Mouse (Mus musculus) lung, embryonic 15.5 days (tissue): Measurements from ENCODE around the gene Zfp865. TPM values are rescaled to one million over a fixed set of nuclear protein-coding genes. Genes with fewer than 3 reads are reported as not detected.
"Not testable (repeated sequence)": the region's sequence is repeated elsewhere in the genome, so short reads cannot be mapped to it uniquely, and the experiment has no call there.

ENCODE experiments used
- ATAC-seq: fragments of 200-750 bp; cut with Nextera tagmentation; 2 replicates; pipeline ENCODE4 v1.8.0; 2017; ENCODE audit warnings: moderate number of reproducible peaks, borderline replicate concordance; ENCODE audit not compliant: low FRiP score, low TSS enrichment; ENCODE audit errors: extremely low read depth
- H3K27ac ChIP-seq: fragments of 300-500 bp; sonication (generic); 2 replicates; pipeline ENCODE4 v1.5.1; 2015; ENCODE audit warnings: moderate library complexity, mild to moderate bottlenecking, inconsistent platforms
- H3K27me3 ChIP-seq: fragments of 300-500 bp; sonication (generic); 2 replicates; pipeline ENCODE4 v1.6.1; 2015; ENCODE audit warnings: inconsistent platforms
- H3K36me3 ChIP-seq: fragments of 300-500 bp; sonication (generic); 2 replicates; pipeline ENCODE4 v1.6.1; 2015; ENCODE audit warnings: inconsistent platforms
- H3K4me1 ChIP-seq: fragments of 300-500 bp; sonication (generic); 2 replicates; pipeline ENCODE4 v1.6.1; 2015; ENCODE audit warnings: inconsistent platforms
- H3K4me2 ChIP-seq: fragments of 300-500 bp; sonication (generic); 2 replicates; pipeline ENCODE4 v1.6.1; 2015; ENCODE audit warnings: inconsistent platforms, mild to moderate bottlenecking, moderate library complexity
- H3K4me3 ChIP-seq: fragments of 300-500 bp; sonication (generic); 2 replicates; pipeline ENCODE4 v1.5.1; 2015; ENCODE audit warnings: mild to moderate bottlenecking, inconsistent platforms
- H3K9ac ChIP-seq: fragments of 300-500 bp; sonication (generic); 2 replicates; pipeline ENCODE4 v1.6.1; 2015; ENCODE audit warnings: inconsistent platforms
- H3K9me3 ChIP-seq: fragments of 300-500 bp; sonication (generic); 2 replicates; pipeline ENCODE4 v1.6.1; 2016; ENCODE audit warnings: inconsistent platforms
- WGBS: fragments of 180-500 bp; shearing (Covaris S2); methylation state at CpG from one replicate; pipeline ENCODE4 v1.1.7; 2015; 5-methylcytosine and 5-hydroxymethylcytosine counted together
- polyA plus RNA-seq: library from polyadenylated mRNA; unstranded; fragments of >200 nt; fragmentation: Nextera tagmentation; extraction: Ambion mirVana; gene quantifications from 2 replicates; pipeline ENCODE4 v1.2.1, GENCODE M21; 2015

Zfp865 gene
- polyA plus RNA-seq, 1 experiment from 2014 or later: 6.7 TPM

DNA sequence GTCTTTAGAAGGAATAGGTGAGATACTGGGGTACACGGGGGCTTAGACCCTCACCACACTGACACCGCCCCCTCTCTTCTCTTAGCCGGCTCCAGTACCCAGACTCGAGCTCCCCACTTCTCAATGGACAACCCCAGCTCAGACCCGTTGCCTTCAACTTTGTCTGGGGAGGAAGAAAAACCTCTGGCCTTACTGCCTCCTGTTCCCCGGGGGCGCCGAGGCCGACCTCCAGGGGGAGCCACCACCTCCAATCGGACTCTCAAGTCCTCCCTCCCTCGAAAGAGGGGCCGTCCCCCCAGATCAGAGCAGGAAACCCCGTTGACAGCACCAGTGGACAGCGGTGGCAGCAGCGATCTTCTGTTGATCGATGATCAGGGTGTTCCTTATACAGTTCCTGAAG, 2.8 kb upstream of the Zfp865 start:
- WGBS: 92% methylated on average over 16 of the region's 16 CpGs
- H3K27me3 ChIP-seq: no peaks in the 10 kb centered on the region
- no peak for ATAC-seq
- H3K36me3 ChIP-seq: peaks cover 10% of the 10 kb centered on the region
- peaks cover 30% of the 10 kb centered on the region for H3K4me1 ChIP-seq
- H3K4me3 ChIP-seq: no peak overlapping the region
- no peak overlapping the region for H3K4me2 ChIP-seq
- H3K9me3 ChIP-seq: no peaks in the 10 kb centered on the region
- no peak overlapping the region for H3K27ac ChIP-seq
- no peak overlapping the region for H3K9ac ChIP-seq

DNA sequence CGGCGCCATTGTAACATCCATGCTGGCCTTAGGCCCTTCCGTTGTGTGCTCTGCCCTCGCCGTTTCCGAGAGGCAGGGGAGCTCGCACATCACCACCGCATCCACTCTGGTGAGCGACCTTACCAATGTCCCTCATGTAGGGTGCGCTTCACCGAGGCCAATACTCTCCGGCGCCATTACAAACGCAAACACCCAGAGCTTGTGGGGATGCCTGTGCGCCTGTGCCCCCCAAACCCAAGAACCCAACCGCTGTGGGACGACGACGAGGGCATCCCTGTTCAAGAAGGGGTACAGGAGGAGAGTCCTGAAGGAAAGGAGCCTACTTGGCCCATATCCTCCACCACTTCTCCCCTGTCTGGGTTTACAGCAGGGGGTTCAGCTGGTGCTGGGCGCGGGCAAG, 2.2 kb upstream of the Zfp865 start:
- 98% methylated on average over 21 of the region's 21 CpGs for WGBS
- Histone ChIP-seq H3K9me3 (no peaks in the 10 kb centered on the region), H3K4me2 (no peak overlapping the region), H3K27ac (no peak overlapping the region), H3K36me3 (peaks cover 11% of the 10 kb centered on the region), H3K27me3 (no peaks in the 10 kb centered on the region), H3K4me3 (no peak overlapping the region), H3K4me1 (peaks cover 28% of the 10 kb centered on the region), H3K9ac (no peak overlapping the region)
- no peak for ATAC-seq

DNA sequence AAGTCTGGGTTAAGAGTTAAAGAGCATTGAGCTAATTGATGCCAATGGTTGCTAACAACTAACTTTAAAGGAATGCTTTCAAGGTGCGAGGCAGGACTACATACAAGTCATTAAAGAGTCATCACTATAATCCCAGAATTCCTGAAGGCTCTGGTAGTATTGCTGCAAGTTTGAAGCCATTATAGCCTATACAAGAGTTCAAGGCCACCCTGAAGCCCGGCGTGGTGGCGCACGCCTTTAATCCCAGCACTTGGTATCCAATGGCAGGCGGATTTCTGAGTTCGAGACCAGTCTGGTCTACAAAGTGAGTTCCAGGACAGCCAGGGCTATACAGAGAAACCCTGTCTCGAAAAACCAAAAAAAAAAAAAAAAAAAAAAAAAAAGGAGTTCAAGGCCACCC, 600 bp upstream of the Zfp865 start:
- 22% methylated on average over 8 of the region's 8 CpGs for WGBS
- H3K9ac ChIP-seq: peak overlapping the region; percentile 93

DNA sequence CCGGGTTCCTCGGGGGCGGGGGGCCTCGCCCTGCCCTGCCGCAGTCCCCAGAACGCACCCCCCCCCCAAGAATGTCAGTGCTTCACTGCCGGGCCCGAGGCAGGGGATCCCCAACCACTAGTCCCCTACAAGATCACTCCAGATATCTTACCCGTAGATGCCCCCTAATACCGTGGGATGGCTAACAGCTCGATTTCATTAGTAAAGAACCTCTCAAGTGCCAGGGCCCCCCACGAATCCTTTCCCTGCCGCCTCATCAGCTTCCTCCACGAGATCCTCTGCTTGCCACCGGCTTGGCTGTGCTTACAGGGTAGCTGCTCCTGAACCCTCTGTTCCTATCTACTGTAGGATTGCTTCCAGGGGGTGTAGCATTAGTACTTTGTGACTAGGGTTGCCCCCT, 509 bp downstream of the Zfp865 start:
- Histone ChIP-seq H3K9me3 (no peaks in the 10 kb centered on the region), H3K4me1 (peaks cover 24% of the 10 kb centered on the region), H3K36me3 (peaks cover 37% of the 10 kb centered on the region), H3K9ac (peak overlapping the region; percentile 93), H3K4me2 (peak overlapping the region; percentile 77), H3K27ac (peak overlapping the region; percentile 98), H3K4me3 (peak overlapping the region; percentile 81), H3K27me3 (no peaks in the 10 kb centered on the region)
- peak; percentile 1 for ATAC-seq
- 0% methylated on average over 14 of the region's 15 CpGs for WGBS

More for the DNA sequence above, 600 bp upstream of the Zfp865 start:
- Histone ChIP-seq H3K27ac (peak overlapping the region; percentile 98), H3K4me2 (peak overlapping the region; percentile 77), H3K36me3 (peaks cover 27% of the 10 kb centered on the region), H3K4me1 (peaks cover 24% of the 10 kb centered on the region), H3K4me3 (peak overlapping the region; percentile 81)
- not testable (repeated sequence) for ATAC-seq, H3K27me3 ChIP-seq, H3K9me3 ChIP-seq

DNA sequence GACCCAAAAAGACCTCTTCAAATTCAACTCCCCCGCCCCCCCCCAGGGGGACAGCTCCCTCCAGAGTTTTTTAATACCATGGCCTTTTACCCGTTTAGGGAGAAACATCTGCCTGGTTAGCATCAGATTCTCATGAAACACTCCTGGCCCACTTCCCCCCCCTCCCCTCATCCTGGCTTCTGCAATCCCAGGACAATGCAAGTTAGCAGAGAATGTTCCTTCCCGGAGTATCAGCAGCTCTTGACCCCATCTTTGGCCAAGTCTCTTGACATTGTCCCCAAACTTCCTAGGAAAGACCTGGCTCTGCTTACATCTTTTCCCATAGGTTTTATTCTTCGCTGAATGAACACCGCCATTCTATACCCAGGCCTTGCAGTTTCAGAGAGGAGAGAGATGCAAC, 1.0 kb downstream of the Zfp865 start:
- Histone ChIP-seq H3K9ac (peak overlapping the region; percentile 93), H3K27me3 (no peaks in the 10 kb centered on the region), H3K4me2 (peak overlapping the region; percentile 77), H3K36me3 (peaks cover 42% of the 10 kb centered on the region), H3K4me1 (peaks cover 20% of the 10 kb centered on the region), H3K27ac (peak overlapping the region; percentile 98), H3K9me3 (no peaks in the 10 kb centered on the region), H3K4me3 (peak overlapping the region; percentile 81)
- no peak for ATAC-seq
- 43% methylated on average over 5 of the region's 5 CpGs for WGBS

DNA sequence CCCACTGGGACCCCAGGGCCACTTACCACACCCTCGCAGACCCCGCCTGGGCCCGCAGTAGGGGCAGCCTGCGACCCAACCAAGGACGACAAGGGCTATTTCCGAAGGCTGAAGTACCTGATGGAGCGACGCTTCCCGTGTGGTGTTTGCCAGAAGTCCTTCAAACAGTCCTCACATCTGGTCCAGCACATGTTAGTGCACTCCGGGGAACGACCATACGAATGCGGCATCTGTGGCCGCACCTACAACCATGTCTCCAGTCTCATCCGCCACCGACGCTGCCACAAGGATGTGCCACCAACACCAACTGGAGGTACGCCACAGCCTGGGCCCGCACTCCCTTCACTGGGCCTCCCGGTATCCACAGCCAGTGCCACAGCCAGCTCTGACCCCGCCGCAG, 9.4 kb downstream of the Zfp865 start:
- H3K27me3 ChIP-seq: no peaks in the 10 kb centered on the region
- H3K27ac ChIP-seq: no peak overlapping the region
- H3K9ac ChIP-seq: no peak overlapping the region
- H3K36me3 ChIP-seq: peaks cover 87% of the 10 kb centered on the region
- no peak for ATAC-seq
- WGBS: 96% methylated on average over 22 of the region's 22 CpGs
- no peak overlapping the region for H3K4me2 ChIP-seq
- H3K9me3 ChIP-seq: peaks cover 30% of the 10 kb centered on the region
- H3K4me3 ChIP-seq: no peak overlapping the region
- H3K4me1 ChIP-seq: no peaks in the 10 kb centered on the region

DNA sequence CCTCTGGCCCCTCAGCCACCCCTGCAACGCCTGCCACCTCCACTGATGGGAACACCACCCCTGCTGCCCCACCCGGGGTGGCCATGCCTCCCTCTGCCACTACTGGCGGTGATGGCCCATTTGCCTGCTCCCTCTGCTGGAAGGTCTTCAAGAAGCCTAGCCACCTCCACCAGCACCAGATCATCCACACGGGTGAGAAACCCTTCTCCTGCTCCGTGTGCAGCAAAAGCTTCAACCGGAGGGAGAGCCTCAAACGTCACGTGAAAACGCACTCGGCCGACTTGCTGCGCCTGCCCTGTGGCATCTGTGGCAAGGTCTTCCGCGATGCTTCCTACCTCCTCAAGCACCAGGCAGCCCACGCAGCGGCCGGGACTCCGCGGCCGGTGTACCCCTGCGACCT, 9.8 kb downstream of the Zfp865 start:
- WGBS: 92% methylated on average over 21 of the region's 21 CpGs
- no peak overlapping the region for H3K9ac ChIP-seq
- no peak for ATAC-seq

DNA sequence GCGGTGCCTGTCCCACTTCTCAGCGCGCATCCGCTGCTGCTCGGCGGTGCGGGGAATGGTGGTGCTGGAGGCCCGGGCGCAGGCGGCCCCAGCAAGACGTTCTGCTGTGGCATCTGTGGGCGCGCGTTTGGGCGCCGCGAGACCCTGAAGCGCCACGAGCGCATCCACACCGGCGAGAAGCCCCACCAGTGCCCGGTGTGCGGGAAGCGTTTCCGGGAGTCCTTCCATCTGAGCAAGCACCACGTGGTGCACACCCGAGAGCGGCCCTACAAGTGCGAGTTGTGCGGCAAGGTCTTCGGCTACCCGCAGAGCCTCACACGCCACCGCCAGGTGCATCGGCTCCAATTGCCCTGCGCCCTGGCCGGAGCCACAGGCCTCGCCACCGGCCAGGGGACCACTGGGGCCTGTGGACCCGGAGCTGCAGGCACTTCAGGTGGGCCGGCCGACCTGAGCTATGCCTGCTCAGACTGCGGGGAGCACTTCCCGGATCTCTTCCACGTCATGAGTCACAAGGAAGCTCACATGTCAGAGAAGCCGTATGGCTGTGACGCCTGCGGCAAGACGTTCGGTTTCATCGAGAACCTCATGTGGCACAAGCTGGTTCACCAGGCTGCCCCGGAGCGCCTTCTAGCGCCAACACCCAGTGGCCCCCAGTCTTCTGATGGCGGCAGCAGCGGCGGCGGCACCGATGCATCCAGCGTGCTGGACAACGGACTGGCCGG, 10.5 kb downstream of the Zfp865 start:
- Histone ChIP-seq H3K36me3 (peaks cover 89% of the 10 kb centered on the region), H3K4me3 (no peak overlapping the region), H3K4me1 (no peaks in the 10 kb centered on the region), H3K27me3 (no peaks in the 10 kb centered on the region), H3K9ac (no peak overlapping the region), H3K9me3 (peaks cover 30% of the 10 kb centered on the region), H3K27ac (no peak overlapping the region), H3K4me2 (no peak overlapping the region)
- 88% methylated on average over 63 of the region's 63 CpGs for WGBS
- no peak for ATAC-seq

More for the DNA sequence above, 9.8 kb downstream of the Zfp865 start:
- Histone ChIP-seq H3K27ac (no peak overlapping the region), H3K36me3 (peaks cover 87% of the 10 kb centered on the region), H3K4me2 (no peak overlapping the region), H3K4me1 (no peaks in the 10 kb centered on the region), H3K4me3 (no peak overlapping the region), H3K27me3 (no peaks in the 10 kb centered on the region), H3K9me3 (peaks cover 30% of the 10 kb centered on the region)

DNA sequence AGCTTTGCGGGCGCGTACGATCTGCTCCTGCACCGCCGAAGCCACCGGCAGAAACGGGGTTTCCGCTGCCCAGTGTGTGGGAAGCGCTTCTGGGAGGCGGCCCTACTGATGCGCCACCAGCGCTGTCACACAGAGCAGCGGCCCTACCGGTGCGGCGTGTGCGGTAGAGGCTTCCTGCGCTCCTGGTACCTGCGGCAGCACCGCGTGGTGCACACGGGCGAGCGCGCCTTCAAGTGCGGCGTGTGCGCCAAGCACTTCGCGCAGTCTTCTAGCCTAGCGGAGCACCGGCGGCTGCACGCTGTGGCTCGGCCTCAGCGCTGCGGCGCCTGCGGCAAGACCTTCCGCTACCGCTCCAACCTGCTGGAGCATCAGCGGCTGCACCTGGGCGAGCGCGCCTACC, 11.3 kb downstream of the Zfp865 start:
- no peaks in the 10 kb centered on the region for H3K27me3 ChIP-seq
- peaks cover 30% of the 10 kb centered on the region for H3K9me3 ChIP-seq
- no peak overlapping the region for H3K4me3 ChIP-seq
- WGBS: 83% methylated on average over 46 of the region's 46 CpGs
- no peak overlapping the region for H3K27ac ChIP-seq
- peaks cover 90% of the 10 kb centered on the region for H3K36me3 ChIP-seq
- no peak overlapping the region for H3K4me2 ChIP-seq
- no peaks in the 10 kb centered on the region for H3K4me1 ChIP-seq
- no peak for ATAC-seq
- no peak overlapping the region for H3K9ac ChIP-seq

DNA sequence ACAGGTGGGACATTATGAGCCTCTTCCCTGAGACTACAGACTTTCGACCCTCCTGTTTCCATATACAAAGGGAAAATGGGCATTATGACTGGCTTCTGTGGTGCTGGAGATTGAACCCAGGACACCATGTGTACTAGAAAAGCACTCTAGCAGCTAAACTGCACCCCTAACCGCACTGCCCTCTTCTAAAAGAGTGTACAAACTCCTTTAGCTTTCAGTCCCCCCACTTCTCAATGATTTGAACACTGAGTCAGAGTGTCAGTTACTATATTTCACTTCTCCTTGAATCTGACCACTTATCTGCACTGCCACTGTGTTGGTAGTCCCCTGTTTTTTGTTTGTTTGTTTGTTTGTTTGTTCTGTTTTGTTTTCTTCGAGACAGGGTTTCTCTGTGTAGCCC, 13.6 kb downstream of the Zfp865 start, which contains the start of gene 4632433K11Rik:
Gene 4632433K11Rik (plus strand): TSS at position 301 of the 400 bp plus-strand sequence.
- Histone ChIP-seq H3K9me3 (peaks cover 30% of the 10 kb centered on the region), H3K4me2 (no peak within 1 kb of the TSS), H3K27me3 (no peaks in the 10 kb centered on the region), H3K9ac (no peak within 1 kb of the TSS), H3K27ac (no peak within 1 kb of the TSS), H3K4me1 (0 out of 2 replicates have a peak, but pooled peaks cover 2% of the 10 kb centered on the region), H3K4me3 (no peak within 1 kb of the TSS), H3K36me3 (peaks cover 75% of the 10 kb centered on the region)
- no peak for ATAC-seq
- 92% methylated on average over 3 of the region's 3 CpGs for WGBS

DNA sequence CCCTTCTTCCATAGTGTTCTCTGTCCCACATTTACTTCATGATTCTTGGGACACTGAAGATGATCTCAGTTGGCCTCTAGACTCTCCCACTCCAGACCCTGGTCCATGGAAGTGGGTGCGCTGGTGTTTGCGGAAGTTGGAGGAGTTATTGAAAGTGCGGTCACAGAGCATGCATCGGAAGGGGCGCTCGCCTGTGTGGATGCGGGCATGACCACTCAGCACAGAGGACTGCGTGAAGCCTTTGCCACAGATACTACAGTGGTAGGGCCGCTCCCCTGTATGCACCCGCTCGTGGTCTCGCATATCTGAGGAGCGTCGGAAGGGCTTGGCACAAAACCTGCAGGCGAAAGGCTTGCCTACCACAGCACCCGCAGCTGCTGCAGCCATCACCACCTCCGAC, 15.5 kb downstream of the Zfp865 start:
- H3K9ac ChIP-seq: no peak overlapping the region
- 96% methylated on average over 17 of the region's 17 CpGs for WGBS
- H3K27ac ChIP-seq: no peak overlapping the region
- 0 out of 2 replicates have a peak, but pooled peaks cover 6% of the 10 kb centered on the region for H3K4me1 ChIP-seq
- H3K36me3 ChIP-seq: peaks cover 57% of the 10 kb centered on the region
- ATAC-seq: no peak
- no peaks in the 10 kb centered on the region for H3K27me3 ChIP-seq
- H3K4me2 ChIP-seq: no peak overlapping the region
- H3K4me3 ChIP-seq: no peak overlapping the region
- H3K9me3 ChIP-seq: peaks cover 17% of the 10 kb centered on the region

DNA sequence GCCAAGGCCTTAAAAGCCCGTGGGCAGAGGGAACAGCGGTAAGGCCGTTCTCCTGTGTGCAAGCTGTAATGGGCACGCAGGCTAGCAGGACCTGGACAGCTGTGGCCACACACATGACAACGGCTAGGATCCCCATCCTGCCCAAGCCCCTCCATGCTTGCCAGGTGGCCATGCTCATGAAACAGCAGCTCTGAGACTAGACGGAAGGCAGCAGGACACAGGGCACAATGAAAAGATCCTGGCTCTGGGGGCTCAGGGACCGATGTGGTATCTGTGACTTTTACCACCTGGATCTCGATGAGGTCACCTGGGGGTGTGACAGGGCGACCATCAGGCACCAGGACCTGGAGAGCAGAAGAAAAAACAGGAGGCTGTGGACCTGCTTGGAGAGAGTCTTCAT, 16.0 kb downstream of the Zfp865 start:
- H3K9me3 ChIP-seq: peaks cover 12% of the 10 kb centered on the region
- WGBS: 87% methylated on average over 9 of the region's 9 CpGs
- no peaks in the 10 kb centered on the region for H3K27me3 ChIP-seq
- H3K4me1 ChIP-seq: 0 out of 2 replicates have a peak, but pooled peaks cover 6% of the 10 kb centered on the region
- H3K36me3 ChIP-seq: peaks cover 52% of the 10 kb centered on the region
- no peak for ATAC-seq
- H3K4me2 ChIP-seq: no peak overlapping the region
- H3K4me3 ChIP-seq: no peak overlapping the region
- H3K27ac ChIP-seq: no peak overlapping the region
- H3K9ac ChIP-seq: no peak overlapping the region
